Mouse (Mus musculus) neural tube, embryonic 12.5 days (tissue): ENCODE data around the gene Kctd18. TPM values are rescaled to one million over a fixed set of nuclear protein-coding genes. Genes with fewer than 3 reads are reported as not detected.
A peak's percentile ranks its signal among the peaks of the same experiment; 100 is the strongest.
"Not testable (repeated sequence)": the region's sequence is repeated elsewhere in the genome, so short reads cannot be mapped to it uniquely, and the experiment has no call there.

Experiments used
- ATAC-seq: fragments of 200-750 bp; cut with Nextera tagmentation; 2 replicates; pipeline ENCODE4 v1.8.0; 2017; ENCODE audit warnings: low read depth, mild to moderate bottlenecking, moderate TSS enrichment, moderate library complexity; ENCODE audit not compliant: low FRiP score
- H3K27ac ChIP-seq: fragments of 300-500 bp; sonication (generic); 2 replicates; pipeline ENCODE4 v1.5.1; 2016
- H3K27me3 ChIP-seq: fragments of 300-500 bp; sonication (generic); replicated peaks from 2 replicates; pipeline ENCODE4 v1.6.1; 2016; ENCODE audit warnings: mild to moderate bottlenecking
- H3K36me3 ChIP-seq: fragments of 300-500 bp; sonication (generic); 2 replicates; pipeline ENCODE4 v1.6.1; 2016; ENCODE audit warnings: mild to moderate bottlenecking
- H3K4me1 ChIP-seq: fragments of 300-500 bp; sonication (generic); 2 replicates; pipeline ENCODE4 v1.6.1; 2016
- H3K4me2 ChIP-seq: fragments of 300-500 bp; sonication (generic); replicated peaks from 2 replicates; pipeline ENCODE4 v1.6.1; 2016; ENCODE audit warnings: mild to moderate bottlenecking
- H3K4me3 ChIP-seq: fragments of 300-500 bp; sonication (generic); 2 replicates; pipeline ENCODE4 v1.5.1; 2016
- H3K9ac ChIP-seq: fragments of 300-500 bp; sonication (generic); 2 replicates; pipeline ENCODE4 v1.6.1; 2016; ENCODE audit warnings: mild to moderate bottlenecking
- H3K9me3 ChIP-seq: fragments of 300-500 bp; sonication (generic); 2 replicates; pipeline ENCODE4 v1.6.1; 2016; ENCODE audit warnings: mild to moderate bottlenecking
- WGBS: fragments of 180-500 bp; shearing (Covaris S2); methylation state at CpG from one replicate; pipeline ENCODE4 v1.1.7; 2016; 5-methylcytosine and 5-hydroxymethylcytosine counted together
- polyA plus RNA-seq: library from polyadenylated mRNA; unstranded; fragments of >200 nt; fragmentation: Nextera tagmentation; extraction: Ambion mirVana; gene quantifications from 2 replicates; pipeline ENCODE4 v1.2.1, GENCODE M21; 2016

Kctd18 gene
- polyA plus RNA-seq, 1 experiment from 2014 or later: 26.0 TPM

- no peak overlapping the region for H3K9ac ChIP-seq
- peaks cover 10% of the 10 kb centered on the region; the same call in 1 of the 2 replicates for H3K4me1 ChIP-seq
- no peaks in the 10 kb centered on the region for H3K9me3 ChIP-seq
- no peaks in the 10 kb centered on the region for H3K27me3 ChIP-seq
- H3K36me3 ChIP-seq: no peaks in the 10 kb centered on the region
- no peak overlapping the region for H3K4me2 ChIP-seq
- ATAC-seq: peak; percentile 69
- 65% methylated on average over 10 of the region's 10 CpGs for WGBS
- no peak overlapping the region for H3K4me3 ChIP-seq
- H3K27ac ChIP-seq: no peak overlapping the region
These were observed 12.5 kb upstream of the Kctd18 start for GRCm38 (mm10) chr1:58031160-58031769.

- Histone ChIP-seq H3K9ac (no peak overlapping the region), H3K4me3 (no peak overlapping the region), H3K4me2 (peak overlapping the region; percentile 44), H3K36me3 (no peaks in the 10 kb centered on the region), H3K27me3 (no peaks in the 10 kb centered on the region), H3K27ac (no peak overlapping the region), H3K4me1 (peaks cover 10% of the 10 kb centered on the region; the same call in 1 of the 2 replicates), H3K9me3 (no peaks in the 10 kb centered on the region)
- 26% methylated on average over 13 of the region's 13 CpGs for WGBS
- ATAC-seq: peak; percentile 43
These were observed 11.6 kb upstream of the Kctd18 start for GRCm38 (mm10) chr1:58030156-58030871.

GRCm38 (mm10) chr1:58029636-58030117, 10.9 kb upstream of the Kctd18 start, which contains the start of gene Aox1:
Gene Aox1, plus strand, starts transcription at chr1:58029931.
- no peak within 1 kb of the TSS for H3K9ac ChIP-seq
- H3K4me1 ChIP-seq: peaks cover 10% of the 10 kb centered on the region; the same call in 1 of the 2 replicates
- H3K36me3 ChIP-seq: no peaks in the 10 kb centered on the region
- WGBS: 14% methylated on average over 12 of the region's 12 CpGs
- no peaks in the 10 kb centered on the region for H3K27me3 ChIP-seq
- no peak within 1 kb of the TSS for H3K27ac ChIP-seq
- no peaks in the 10 kb centered on the region for H3K9me3 ChIP-seq
- ATAC-seq: peak; percentile 51
- no peak within 1 kb of the TSS for H3K4me3 ChIP-seq
- H3K4me2 ChIP-seq: peak within 1 kb of the TSS; percentile 44

- H3K4me2 ChIP-seq: no peak overlapping the region
- no peak overlapping the region for H3K27ac ChIP-seq
- no peaks in the 10 kb centered on the region for H3K27me3 ChIP-seq
- ATAC-seq: no peak
- 89% methylated on average over 7 of the region's 7 CpGs for WGBS
- H3K9me3 ChIP-seq: no peaks in the 10 kb centered on the region
- peaks cover 5% of the 10 kb centered on the region; the same call in 1 of the 2 replicates for H3K36me3 ChIP-seq
- no peak overlapping the region for H3K9ac ChIP-seq
- H3K4me3 ChIP-seq: no peak overlapping the region
- H3K4me1 ChIP-seq: peaks cover 10% of the 10 kb centered on the region; the same call in 1 of the 2 replicates
These were observed 9.0 kb upstream of the Kctd18 start for GRCm38 (mm10) chr1:58027707-58028106.

- not testable (repeated sequence) for H3K4me2 ChIP-seq, H3K9me3 ChIP-seq, H3K4me3 ChIP-seq, H3K4me1 ChIP-seq, ATAC-seq, H3K27ac ChIP-seq, H3K27me3 ChIP-seq, H3K9ac ChIP-seq
- 95% methylated on average over 7 of the region's 7 CpGs for WGBS
- peaks cover 14% of the 10 kb centered on the region for H3K36me3 ChIP-seq
These were observed 12.4 kb downstream of the Kctd18 start for GRCm38 (mm10) chr1:58006388-58006787.

GRCm38 (mm10) chr1:57998146-57998545, 20.6 kb downstream of the Kctd18 start:
- Histone ChIP-seq H3K4me2 (no peak overlapping the region), H3K27me3 (no peaks in the 10 kb centered on the region), H3K4me3 (no peak overlapping the region), H3K9ac (no peak overlapping the region), H3K36me3 (no peaks in the 10 kb centered on the region), H3K27ac (no peak overlapping the region), H3K9me3 (no peaks in the 10 kb centered on the region), H3K4me1 (peaks cover 15% of the 10 kb centered on the region)
- 83% methylated on average over 3 of the region's 3 CpGs for WGBS
- ATAC-seq: no peak

GRCm38 (mm10) chr1:57996133-57996615, 22.6 kb downstream of the Kctd18 start:
- Histone ChIP-seq H3K9ac (peak overlapping the region; percentile 61), H3K4me3 (peak overlapping the region; percentile 81), H3K36me3 (no peaks in the 10 kb centered on the region), H3K4me1 (peaks cover 15% of the 10 kb centered on the region), H3K4me2 (peak overlapping the region; percentile 84), H3K27me3 (no peaks in the 10 kb centered on the region), H3K27ac (no peak overlapping the region), H3K9me3 (no peaks in the 10 kb centered on the region)
- peak; percentile 57; the same call in 1 of the 2 replicates for ATAC-seq
- under 1% methylated on average over 29 of the region's 29 CpGs for WGBS

- H3K27me3 ChIP-seq: no peaks in the 10 kb centered on the region
- H3K4me2 ChIP-seq: peak within 1 kb of the TSS; percentile 84
- peak within 1 kb of the TSS; percentile 50; the same call in 1 of the 2 replicates for H3K27ac ChIP-seq
- ATAC-seq: peak; percentile 99
- no peaks in the 10 kb centered on the region for H3K9me3 ChIP-seq
- peaks cover 15% of the 10 kb centered on the region for H3K4me1 ChIP-seq
- WGBS: 6% methylated on average over 30 of the region's 30 CpGs
- H3K4me3 ChIP-seq: peak within 1 kb of the TSS; percentile 81
- peak within 1 kb of the TSS; percentile 61 for H3K9ac ChIP-seq
- no peaks in the 10 kb centered on the region for H3K36me3 ChIP-seq
These were observed 23.2 kb downstream of the Kctd18 start, which contains the start of gene Sgo2a for GRCm38 (mm10) chr1:57995432-57996132. Gene Sgo2a, plus strand, starts transcription at chr1:57995971.

GRCm38 (mm10) chr1:57991277-57991676, 27.5 kb downstream of the Kctd18 start:
- Histone ChIP-seq H3K9me3 (no peaks in the 10 kb centered on the region), H3K4me3 (no peak overlapping the region), H3K27me3 (no peaks in the 10 kb centered on the region), H3K9ac (no peak overlapping the region), H3K4me1 (peaks cover 1% of the 10 kb centered on the region), H3K4me2 (no peak overlapping the region), H3K36me3 (no peaks in the 10 kb centered on the region), H3K27ac (no peak overlapping the region)
- ATAC-seq: no peak
- 68% methylated on average over 2 of the region's 2 CpGs for WGBS

GRCm38 (mm10) chr1:57989052-57989600, 29.6 kb downstream of the Kctd18 start:
- no peak for ATAC-seq
- Histone ChIP-seq H3K27me3 (no peaks in the 10 kb centered on the region), H3K9me3 (no peaks in the 10 kb centered on the region), H3K27ac (no peak overlapping the region), H3K4me3 (no peak overlapping the region), H3K4me2 (no peak overlapping the region), H3K36me3 (no peaks in the 10 kb centered on the region), H3K9ac (no peak overlapping the region), H3K4me1 (no peaks in the 10 kb centered on the region)
- 78% methylated on average over 6 of the region's 6 CpGs for WGBS

GRCm38 (mm10) chr1:57976860-57977259, 41.9 kb downstream of the Kctd18 start:
- H3K27me3 ChIP-seq: no peaks in the 10 kb centered on the region
- WGBS: 93% methylated on average over 3 of the region's 3 CpGs
- no peak overlapping the region for H3K4me2 ChIP-seq
- no peaks in the 10 kb centered on the region for H3K36me3 ChIP-seq
- no peak overlapping the region for H3K9ac ChIP-seq
- H3K27ac ChIP-seq: no peak overlapping the region
- no peaks in the 10 kb centered on the region for H3K4me1 ChIP-seq
- no peaks in the 10 kb centered on the region for H3K9me3 ChIP-seq
- ATAC-seq: no peak
- H3K4me3 ChIP-seq: no peak overlapping the region
